Mouse (Mus musculus) lung, embryonic 14.5 days (tissue): ENCODE measurements around the gene Apobec4. TPM values are rescaled to one million over a fixed set of nuclear protein-coding genes. Genes with fewer than 3 reads are reported as not detected.

ENCODE experiments used
- ATAC-seq: fragments of 200-750 bp; cut with Nextera tagmentation; 2 replicates; pipeline ENCODE4 v1.8.0; 2017; ENCODE audit warnings: mild to moderate bottlenecking, moderate TSS enrichment, moderate library complexity; ENCODE audit not compliant: insufficient read depth
- DNase-seq: peaks from one replicate; pipeline ENCODE4 v3.0.0-alpha.2; 2015
- H3K27ac ChIP-seq: fragments of 300-500 bp; sonication (generic); 2 replicates; pipeline ENCODE4 v1.5.1; 2014; ENCODE audit warnings: low read depth, mild to moderate bottlenecking, moderate library complexity
- H3K27me3 ChIP-seq: fragments of 300-500 bp; sonication (generic); 2 replicates; pipeline ENCODE4 v1.6.1; 2014; ENCODE audit warnings: low read length, control low read depth; ENCODE audit not compliant: insufficient read depth
- H3K36me3 ChIP-seq: fragments of 300-500 bp; sonication (generic); 2 replicates; pipeline ENCODE4 v1.6.1; 2014; ENCODE audit warnings: control low read depth; ENCODE audit not compliant: insufficient read depth
- H3K4me1 ChIP-seq: fragments of 300-500 bp; sonication (generic); 2 replicates; pipeline ENCODE4 v1.6.1; 2014; ENCODE audit warnings: antibody characterized with exemption, control low read depth; ENCODE audit not compliant: insufficient read depth
- H3K4me2 ChIP-seq: fragments of 300-500 bp; sonication (generic); 2 replicates; pipeline ENCODE4 v1.6.1; 2014; ENCODE audit warnings: mild to moderate bottlenecking
- H3K4me3 ChIP-seq: fragments of 300-500 bp; sonication (generic); 2 replicates; pipeline ENCODE4 v1.5.1; 2014; ENCODE audit warnings: low read depth, low read length
- H3K9ac ChIP-seq: fragments of 300-500 bp; sonication (generic); 2 replicates; pipeline ENCODE4 v1.6.1; 2014
- H3K9me3 ChIP-seq: fragments of 300-500 bp; sonication (generic); 2 replicates; pipeline ENCODE4 v1.6.1; 2016; ENCODE audit warnings: low read depth, low read length, control low read depth
- CTCF ChIP-seq: IDR thresholded peaks from 2 replicates; pipeline ENCODE4 v1.5.1; 2016; ENCODE audit warnings: antibody characterized with exemption, low read depth
- WGBS: fragments of 180-500 bp; shearing (Covaris S2); extraction: QIAGEN DNeasy Blood & Tissue Kit; methylation state at CpG from one replicate; pipeline ENCODE4 v1.1.7; 2014; 5-methylcytosine and 5-hydroxymethylcytosine counted together
- polyA plus RNA-seq: library from polyadenylated mRNA; unstranded; fragments of >200 nt; fragmentation: Nextera tagmentation; extraction: Ambion mirVana; gene quantifications from 2 replicates; pipeline ENCODE4 v1.2.1, GENCODE M21; 2014

Apobec4 gene
- polyA plus RNA-seq, 1 experiment from 2014 or later = not detected

DNA sequence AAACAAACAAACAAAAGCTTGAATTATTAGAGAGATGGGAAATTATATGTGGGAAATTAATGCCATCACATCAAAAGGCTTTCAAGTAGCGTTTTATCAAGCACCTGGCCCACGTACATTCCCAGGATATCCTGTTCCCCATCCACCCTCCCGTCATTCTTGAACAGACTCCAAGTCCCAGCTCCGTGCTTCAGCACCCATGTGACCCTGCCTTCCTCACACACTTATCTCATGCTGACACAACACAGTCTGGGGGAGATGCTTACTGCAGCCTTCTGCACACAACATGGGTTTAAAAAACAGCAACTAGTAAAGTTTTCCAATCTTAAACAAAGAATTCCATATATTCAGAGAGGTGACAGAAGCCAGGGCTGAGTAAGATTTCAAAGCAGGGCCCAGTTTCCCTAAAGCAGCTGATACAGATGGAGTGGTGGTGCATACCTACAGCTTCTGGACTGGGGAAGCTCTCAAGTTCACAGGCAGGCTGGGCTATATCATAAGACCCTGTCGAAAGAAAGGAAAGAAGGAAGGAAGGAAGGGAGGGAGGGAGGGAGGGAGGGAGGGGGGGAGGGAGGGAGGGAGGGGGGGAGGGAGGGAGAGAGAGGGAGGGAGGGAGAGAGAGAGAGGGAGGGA, 22.6 kb upstream of the Apobec4 start:
- H3K4me1 ChIP-seq = no peaks in the 10 kb centered on the region
- no peak overlapping the region for H3K27ac ChIP-seq
- H3K36me3 ChIP-seq = no peaks in the 10 kb centered on the region
- no peaks in the 10 kb centered on the region for H3K9me3 ChIP-seq
- DNase-seq (peak; percentile 44), ATAC-seq (peak; percentile 58; the same call in 1 of the 2 replicates)
- H3K4me3 ChIP-seq = no peak overlapping the region
- TF ChIP-seq CTCF = no peak
- WGBS = 22% methylated on average over 5 of the region's 5 CpGs
- no peak overlapping the region for H3K4me2 ChIP-seq
- H3K9ac ChIP-seq = no peak overlapping the region
- no peaks in the 10 kb centered on the region for H3K27me3 ChIP-seq

DNA sequence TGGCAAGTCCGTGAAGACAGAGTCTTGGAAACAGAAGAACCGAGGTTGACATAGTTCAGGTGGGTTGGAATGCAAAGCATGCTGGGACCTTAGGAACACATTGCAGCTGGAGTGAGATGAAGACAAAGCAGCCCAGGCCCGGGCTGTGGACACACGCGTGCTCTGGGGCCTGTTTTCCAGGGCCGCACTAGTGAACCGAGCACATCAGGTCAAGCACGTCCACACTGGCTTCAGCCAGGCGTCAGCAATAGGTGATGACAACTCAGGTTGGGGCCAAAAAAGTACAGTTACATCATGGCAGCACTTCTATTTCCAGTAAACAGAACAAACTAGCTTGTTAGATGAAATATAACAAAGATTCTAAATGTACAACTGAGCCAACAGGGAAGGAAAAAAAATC, 11.6 kb upstream of the Apobec4 start:
- DNase-seq = no peak
- no peak overlapping the region for H3K4me3 ChIP-seq
- WGBS = 59% methylated on average over 9 of the region's 9 CpGs
- no peaks in the 10 kb centered on the region for H3K9me3 ChIP-seq
- ATAC-seq = no peak
- no peaks in the 10 kb centered on the region for H3K4me1 ChIP-seq
- H3K27me3 ChIP-seq = no peaks in the 10 kb centered on the region
- H3K27ac ChIP-seq = no peak overlapping the region
- no peak overlapping the region for H3K9ac ChIP-seq
- H3K4me2 ChIP-seq = no peak overlapping the region
- TF ChIP-seq CTCF = no peak
- no peaks in the 10 kb centered on the region for H3K36me3 ChIP-seq

DNA sequence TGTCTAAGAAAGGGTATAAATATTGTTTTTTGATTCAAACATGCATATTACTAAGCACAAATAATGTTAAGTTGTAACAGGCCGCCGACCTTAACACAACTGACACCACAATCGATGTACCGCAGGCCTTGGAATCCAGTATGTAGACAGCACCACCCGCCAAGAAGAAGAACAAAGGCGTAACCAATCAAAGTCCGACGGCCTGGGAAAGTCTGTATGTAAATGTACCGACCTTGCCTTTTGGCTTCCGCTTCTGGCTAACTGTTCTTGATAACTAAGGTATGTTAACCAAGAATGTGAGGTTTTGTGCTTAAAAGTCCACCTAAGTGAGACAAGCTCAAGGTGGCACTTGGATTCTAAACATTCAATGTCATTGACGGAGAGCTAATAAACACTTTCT, 11.0 kb upstream of the Apobec4 start:
- Histone ChIP-seq H3K4me3 (no peak overlapping the region), H3K9ac (no peak overlapping the region), H3K4me1 (no peaks in the 10 kb centered on the region), H3K27me3 (no peaks in the 10 kb centered on the region), H3K27ac (no peak overlapping the region), H3K9me3 (no peaks in the 10 kb centered on the region), H3K36me3 (no peaks in the 10 kb centered on the region), H3K4me2 (no peak overlapping the region)
- ATAC-seq (no peak), DNase-seq (no peak)
- TF ChIP-seq CTCF = no peak
- WGBS = 89% methylated on average over 11 of the region's 11 CpGs

DNA sequence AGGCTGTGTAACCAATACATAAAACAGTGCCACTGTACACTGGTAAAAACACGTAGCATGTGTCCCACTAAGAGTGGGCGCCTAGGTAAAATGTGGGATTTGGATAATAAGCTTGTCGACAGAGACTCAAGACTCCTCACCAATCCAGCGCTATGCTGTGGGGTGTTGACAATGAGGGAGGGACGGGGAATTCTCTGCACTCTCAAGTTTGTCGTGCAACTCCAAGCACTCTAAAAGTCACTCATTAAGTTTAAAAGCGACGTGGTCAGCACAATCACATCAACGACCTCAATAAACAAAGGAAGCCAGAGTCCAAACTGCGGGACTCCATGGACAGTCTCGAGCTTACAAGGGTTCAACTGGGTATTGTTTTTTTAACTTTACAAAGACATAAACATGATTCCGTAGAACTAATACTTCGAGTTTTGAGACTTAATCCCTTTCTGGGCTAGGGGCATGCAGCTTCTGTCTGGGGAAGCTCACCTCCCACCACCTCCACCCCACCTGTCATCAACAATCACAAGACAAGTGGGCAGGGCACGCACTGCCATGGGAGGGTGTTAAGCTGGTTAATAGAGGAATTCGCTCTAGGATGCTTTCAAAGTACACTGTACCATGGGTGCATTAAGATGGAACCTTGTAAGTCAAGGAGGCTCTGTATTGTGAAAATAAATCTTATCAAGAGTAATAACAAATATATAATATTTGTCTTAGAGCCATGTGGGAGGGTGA, 7.1 kb upstream of the Apobec4 start:
- no peaks in the 10 kb centered on the region for H3K36me3 ChIP-seq
- no peak for ATAC-seq

DNA sequence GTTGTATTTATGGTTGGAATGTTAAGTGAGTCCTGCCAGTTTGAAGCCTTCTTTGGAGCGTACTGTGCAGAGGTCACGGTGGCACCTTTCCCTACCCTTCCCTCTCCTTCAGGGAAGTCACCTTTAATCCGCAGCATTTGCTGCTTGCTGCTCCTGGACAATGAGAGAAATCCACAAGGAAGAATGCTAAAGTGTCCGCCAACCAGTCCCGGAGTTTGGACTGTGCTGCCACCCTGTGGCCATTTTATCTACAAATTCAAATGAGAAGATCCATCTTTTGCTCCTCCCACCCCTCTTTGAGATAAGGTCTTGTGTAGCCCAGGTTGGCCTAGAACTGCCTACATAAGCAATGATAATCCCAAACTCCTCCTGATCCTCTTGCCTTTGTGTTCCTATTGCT, 3.9 kb upstream of the Apobec4 start:
- peak; percentile 42; the same call in 1 of the 2 replicates for ATAC-seq
- H3K9ac ChIP-seq = no peak overlapping the region
- DNase-seq = peak; percentile 95
- 3% methylated on average over 5 of the region's 5 CpGs for WGBS
- no peaks in the 10 kb centered on the region for H3K9me3 ChIP-seq
- H3K4me1 ChIP-seq = no peaks in the 10 kb centered on the region
- no peaks in the 10 kb centered on the region for H3K27me3 ChIP-seq
- no peaks in the 10 kb centered on the region for H3K36me3 ChIP-seq
- H3K27ac ChIP-seq = no peak overlapping the region
- no peak overlapping the region for H3K4me2 ChIP-seq
- peak; percentile 80 for TF ChIP-seq CTCF
- no peak overlapping the region for H3K4me3 ChIP-seq

More for the DNA sequence above, 7.1 kb upstream of the Apobec4 start:
- Histone ChIP-seq H3K4me3 (no peak overlapping the region), H3K4me1 (no peaks in the 10 kb centered on the region), H3K27me3 (no peaks in the 10 kb centered on the region), H3K9me3 (no peaks in the 10 kb centered on the region), H3K27ac (no peak overlapping the region), H3K9ac (no peak overlapping the region), H3K4me2 (no peak overlapping the region)
- TF ChIP-seq CTCF = no peak
- WGBS = 36% methylated on average over 15 of the region's 15 CpGs
- no peak for DNase-seq

GRCm38 (mm10) chr1:152749276-152749675, 1.1 kb upstream of the Apobec4 start:
- Histone ChIP-seq H3K27ac (no peak overlapping the region), H3K27me3 (no peaks in the 10 kb centered on the region), H3K9ac (no peak overlapping the region), H3K36me3 (no peaks in the 10 kb centered on the region), H3K4me1 (no peaks in the 10 kb centered on the region), H3K4me3 (no peak overlapping the region), H3K4me2 (no peak overlapping the region), H3K9me3 (no peaks in the 10 kb centered on the region)
- DNase-seq (peak; percentile 26), ATAC-seq (no peak)
- 61% methylated on average over 9 of the region's 9 CpGs for WGBS
- TF ChIP-seq CTCF = no peak

- Histone ChIP-seq H3K36me3 (no peaks in the 10 kb centered on the region), H3K9me3 (no peaks in the 10 kb centered on the region), H3K4me3 (no peak overlapping the region), H3K27me3 (0 out of 2 replicates have a peak, but pooled peaks cover 3% of the 10 kb centered on the region), H3K4me1 (no peaks in the 10 kb centered on the region), H3K27ac (no peak overlapping the region), H3K9ac (no peak overlapping the region), H3K4me2 (no peak overlapping the region)
- 75% methylated on average over 2 of the region's 2 CpGs for WGBS
- TF ChIP-seq CTCF = no peak
- DNase-seq = no peak
- ATAC-seq = no peak
Observed at GRCm38 (mm10) chr1:152761791-152762190, 11.4 kb downstream of the Apobec4 start.
